In the genomic region with DNA sequence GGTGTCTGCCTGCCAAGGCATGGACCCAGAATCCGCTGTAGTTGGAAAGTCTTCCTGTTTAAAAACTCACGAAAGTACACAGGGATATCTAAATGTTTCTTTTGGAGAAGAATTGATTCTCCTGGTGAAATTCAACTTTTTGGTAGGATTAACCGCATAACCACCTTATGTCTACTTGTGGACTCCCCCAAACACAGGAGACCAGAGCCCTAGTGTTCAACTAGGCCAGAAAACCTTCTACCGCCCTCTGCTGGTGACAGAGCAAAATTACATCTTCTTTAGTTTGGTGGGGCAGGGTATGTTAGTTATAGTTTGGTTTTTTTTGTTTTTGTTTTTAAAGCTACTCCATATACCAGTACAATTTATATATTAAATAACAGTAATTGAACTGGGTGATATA, we compare ENCODE assay signal across 9 mouse cellular contexts. TPM values are rescaled to one million over a fixed set of nuclear protein-coding genes. Genes with fewer than 3 reads are reported as not detected.
DNase-seq lines count a peak whose midpoint lies in the region; ATAC-seq and TF ChIP-seq lines count a peak whose summit lies in the region.
"Had no signal": no experiment of that assay in that cellular context is flagged by ENCODE, and none has a peak within 500 bp of the region (broad histone marks: within the 10 kb centered on the region; RNA-seq: fewer than 3 reads in every experiment).

No protein-coding gene starts in this region.

- no peak overlapping the region for H3K4me2 ChIP-seq in liver, embryonic 12.5 days
- H3K4me2 ChIP-seq: neural tube, embryonic 12.5 days had no signal

- H3K36me3 ChIP-seq in liver, embryonic 12.5 days: peaks cover 4% of the 10 kb centered on the region; the same call in 1 of the 2 replicates
- H3K36me3 ChIP-seq: neural tube, embryonic 12.5 days had no signal

- H3K27me3 ChIP-seq in liver, embryonic 12.5 days (replicated peaks): no peaks in the 10 kb centered on the region
- H3K27me3 ChIP-seq: neural tube, embryonic 12.5 days had no signal

- no peak overlapping the region for H3K9ac ChIP-seq in liver, embryonic 12.5 days
- H3K9ac ChIP-seq: neural tube, embryonic 12.5 days had no signal

- 44% methylated on average over 4 of the region's 4 CpGs for WGBS in liver, embryonic 12.5 days (ENCODE audit: insufficient replicate concordance)

- TF ChIP-seq POLR2A in brain, embryonic 14.5 days (IDR thresholded peaks at IDR 0.05; ENCODE audit: borderline replicate concordance, extremely low read depth, insufficient read depth, insufficient read length, poor library complexity, severe bottlenecking): no peak

- no peak overlapping the region for H3K27ac ChIP-seq in liver, embryonic 12.5 days
- H3K27ac ChIP-seq: neural tube, embryonic 12.5 days had no signal

- DNase-seq in cerebellum, postnatal 10 days: peak; percentile 75 to 78
- DNase-seq in cerebellum, adult 9-11 months: no peak
- peak; percentile 33 for DNase-seq in liver
- peak; percentile 71 for DNase-seq in brain, embryonic 14.5 days (ENCODE audit: low read depth)
- DNase-seq in induced T-regulatory cell, adult 2 months (ENCODE audit: low read depth): peak; percentile 79
- peak; percentile 66 for DNase-seq in thymus, postnatal 0 days (ENCODE audit: low spot score)

- TF ChIP-seq CTCF in brain, embryonic 14.5 days (IDR thresholded peaks at IDR 0.05; ENCODE audit: borderline replicate concordance, extremely low read depth, insufficient read depth, insufficient read length): peak; percentile 71; the same call in 1 of the 2 replicates

- no peak overlapping the region for H3K4me3 ChIP-seq in liver, embryonic 12.5 days
- H3K4me3 ChIP-seq: neural tube, embryonic 12.5 days had no signal

- no peaks in the 10 kb centered on the region for H3K9me3 ChIP-seq in liver, embryonic 12.5 days (replicated peaks)
- H3K9me3 ChIP-seq: neural tube, embryonic 12.5 days had no signal

- H3K4me1 ChIP-seq in liver, embryonic 12.5 days: no peaks in the 10 kb centered on the region

- no peak for ATAC-seq in liver, embryonic 12.5 days
- peak; percentile 68 for ATAC-seq in megakaryocyte progenitor cell, adult 5-6 weeks (replicated peaks; ENCODE audit: poor library complexity)

RNA-seq across cellular contexts. Expression of a gene that starts 55.2 kb away (rescaled TPM):
- 3.9 and 4.4 TPM in 2 replicates for polyA plus RNA-seq in liver, embryonic 12.5 days (2016; fragmentation: Nextera tagmentation; extraction: Ambion mirVana)
- 13.8 and 16.0 TPM in 2 replicates for polyA plus RNA-seq in brain, embryonic 14.5 days (2012; rRNA removed)
- total RNA-seq in megakaryocyte progenitor cell, adult 5-6 weeks (2015): 16.7 and 19.4 TPM in 2 replicates
- total RNA-seq in megakaryocyte progenitor cell, adult 5-6 weeks (2017): 7.4 and 8.1 TPM in 2 replicates
- polyA plus RNA-seq in thymus, postnatal 0 days (2015; fragmentation: Nextera tagmentation; extraction: Ambion mirVana): 3.3 and 4.2 TPM in 2 replicates
